Mouse (Mus musculus): Measurements from ENCODE around the gene Peli1.
"Not testable (repeated sequence)": the region's sequence is repeated elsewhere in the genome, so short reads cannot be mapped to it uniquely, and the experiment has no call there.

The Peli1 gene

DNA sequence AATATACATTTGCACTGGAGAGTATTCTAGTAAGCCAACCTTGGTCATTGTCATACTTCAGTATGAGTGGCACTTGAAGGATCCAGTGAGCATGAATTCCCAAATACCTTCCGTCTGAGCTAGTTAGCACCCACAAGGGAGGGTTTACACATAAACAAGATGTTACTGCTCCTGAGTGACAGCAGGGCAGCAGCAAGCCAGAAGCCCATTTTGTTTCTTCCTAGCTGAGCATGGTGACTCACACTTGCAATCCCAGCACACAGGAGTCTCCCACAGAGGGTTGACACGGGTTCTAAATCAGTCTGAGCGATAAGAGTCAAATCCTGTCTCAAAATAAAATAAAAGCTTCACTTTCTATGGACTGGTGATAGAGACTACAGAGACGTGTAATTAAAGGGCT lies 66.5 kb downstream of the Peli1 start:
- DNase-seq: no peak

- DNase-seq: no peak
These were observed 71.0 kb downstream of the Peli1 start for GRCm38 (mm10) chr11:21162093-21162492.

- DNase-seq: no peak
These were observed 72.1 kb downstream of the Peli1 start for GRCm38 (mm10) chr11:21163143-21163542.

GRCm38 (mm10) chr11:21163673-21164072 lies 72.6 kb downstream of the Peli1 start:
- peak; percentile 81 for DNase-seq

GRCm38 (mm10) chr11:21164312-21164993 lies 73.4 kb downstream of the Peli1 start:
- no peak for DNase-seq

DNA sequence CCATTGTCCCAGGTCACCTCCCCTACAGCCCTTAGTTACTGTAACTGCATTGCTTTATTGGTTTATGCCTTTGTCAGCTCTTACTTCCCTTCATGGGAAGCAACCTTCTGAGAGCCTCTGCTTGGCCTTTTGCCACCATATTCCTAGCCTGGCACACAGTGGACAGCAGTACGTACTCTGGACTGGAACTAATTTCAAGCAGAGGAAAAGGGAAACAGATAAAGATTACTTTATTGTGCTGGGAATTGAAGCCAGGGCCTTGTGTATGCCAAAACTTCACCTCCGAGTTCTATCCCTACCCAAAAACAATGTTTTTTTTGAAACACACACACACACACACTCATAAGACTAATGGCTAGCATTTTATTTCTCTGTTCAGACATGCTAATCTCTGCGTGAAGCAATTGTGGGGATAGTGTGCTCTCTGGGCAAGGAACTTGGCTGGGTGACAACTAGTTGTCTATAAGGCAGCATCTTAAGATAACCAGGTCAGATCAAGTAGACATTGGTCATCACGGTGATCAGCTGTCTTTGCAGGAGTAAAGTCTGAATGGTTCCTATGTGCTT lies 74.0 kb downstream of the Peli1 start:
- DNase-seq: no peak

- DNase-seq: no peak
These were observed 75.5 kb downstream of the Peli1 start for GRCm38 (mm10) chr11:21166495-21167096.

DNA sequence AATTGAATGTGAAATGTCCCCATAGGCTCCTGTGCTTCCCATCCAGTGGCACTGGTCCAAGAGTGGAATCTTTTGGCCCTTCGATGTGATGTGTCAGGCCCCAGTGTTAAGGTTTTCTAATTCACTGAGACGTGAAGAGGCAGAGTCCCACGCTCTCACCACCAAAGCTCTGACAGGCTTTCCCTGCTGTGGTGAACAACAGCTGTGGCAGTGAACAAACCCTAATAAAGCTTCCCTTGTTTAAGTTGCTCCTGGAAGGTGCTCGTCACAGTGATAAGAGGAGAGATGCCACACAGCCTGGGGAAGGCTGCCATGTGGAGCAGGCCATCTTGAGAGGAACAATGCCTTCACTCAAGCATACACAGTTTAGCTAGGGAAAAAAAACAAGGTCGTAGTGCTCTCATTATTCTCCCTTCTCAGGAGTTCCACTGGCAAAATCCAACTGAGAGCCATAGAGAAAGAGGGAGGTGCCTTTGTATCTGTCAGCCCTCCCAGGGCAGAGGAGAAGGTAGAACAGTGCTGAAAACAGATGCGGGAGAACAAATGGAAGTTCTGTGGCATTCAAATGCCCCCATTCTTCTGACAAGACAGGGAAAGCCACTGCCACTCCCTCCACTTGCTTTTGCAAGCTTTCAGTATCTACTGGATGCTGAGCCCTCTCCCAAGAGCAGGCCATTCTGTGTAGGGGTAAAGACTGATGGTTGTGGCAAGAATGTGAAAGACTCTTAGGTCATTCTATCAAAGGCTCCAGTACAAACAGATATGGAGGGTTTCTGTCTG lies 77.9 kb downstream of the Peli1 start:
- DNase-seq: no peak

DNA sequence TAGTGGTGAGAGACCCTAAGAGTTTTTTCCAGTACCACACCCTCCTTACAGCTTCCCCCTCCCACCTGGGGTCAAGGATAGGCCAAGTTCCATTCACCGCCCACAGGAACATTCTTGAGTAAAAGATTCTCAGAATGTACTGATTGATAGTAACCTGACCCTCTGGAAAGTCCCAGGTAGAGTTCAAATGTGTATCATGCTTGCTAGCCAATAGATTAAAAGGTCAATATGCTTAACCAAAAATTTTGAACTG lies 78.4 kb downstream of the Peli1 start:
- DNase-seq: not testable (repeated sequence)

GRCm38 (mm10) chr11:21172281-21172680 lies 81.2 kb downstream of the Peli1 start:
- no peak for DNase-seq

- DNase-seq: peak; percentile 66
These were observed 82.8 kb downstream of the Peli1 start for GRCm38 (mm10) chr11:21173926-21174325.

- DNase-seq: peak; percentile 78
These were observed 83.3 kb downstream of the Peli1 start for GRCm38 (mm10) chr11:21174396-21174795.

DNA sequence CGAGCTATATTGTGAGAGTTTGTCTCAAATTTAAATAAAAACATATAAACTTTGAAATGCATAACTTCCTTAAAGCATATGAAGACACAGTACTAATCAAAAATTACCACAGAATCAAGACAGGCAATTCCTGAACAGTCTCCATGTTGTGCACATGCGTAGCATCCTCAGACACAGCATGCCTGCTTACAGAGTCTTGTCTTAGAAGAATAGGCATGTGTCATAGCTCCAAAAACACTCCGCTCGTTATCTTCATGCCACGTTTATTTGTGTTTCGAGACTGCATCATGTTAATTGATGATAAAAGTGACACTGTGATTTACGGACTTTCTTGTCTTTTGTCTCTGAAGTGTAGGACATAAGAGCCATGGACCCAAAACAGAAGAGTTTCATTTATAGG lies 84.0 kb downstream of the Peli1 start:
- DNase-seq: no peak

DNA sequence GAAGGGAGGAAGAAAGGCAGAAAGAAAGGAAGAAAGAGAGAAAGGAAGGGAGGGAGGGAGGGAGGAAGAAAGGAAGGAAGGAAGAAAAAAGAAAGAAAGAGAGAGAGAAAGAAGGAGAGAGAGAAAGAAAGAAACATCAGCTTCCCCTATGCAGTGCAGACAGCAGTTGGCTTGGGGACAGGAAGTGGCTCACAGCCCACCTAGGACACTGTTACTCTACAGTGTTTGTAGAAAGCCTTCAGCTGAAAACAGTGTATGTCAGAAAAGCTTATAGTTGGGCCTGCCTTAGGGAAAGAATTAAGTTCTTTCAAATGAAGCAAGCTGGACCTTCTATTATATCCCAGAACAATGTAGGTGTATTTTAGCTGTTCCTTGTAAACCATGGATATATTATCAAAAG lies 85.4 kb downstream of the Peli1 start:
- no peak for DNase-seq

- DNase-seq: peak; percentile 78
These were observed 87.3 kb downstream of the Peli1 start for GRCm38 (mm10) chr11:21178343-21178742.

GRCm38 (mm10) chr11:21178998-21179645 lies 88.0 kb downstream of the Peli1 start:
- DNase-seq: no peak

DNA sequence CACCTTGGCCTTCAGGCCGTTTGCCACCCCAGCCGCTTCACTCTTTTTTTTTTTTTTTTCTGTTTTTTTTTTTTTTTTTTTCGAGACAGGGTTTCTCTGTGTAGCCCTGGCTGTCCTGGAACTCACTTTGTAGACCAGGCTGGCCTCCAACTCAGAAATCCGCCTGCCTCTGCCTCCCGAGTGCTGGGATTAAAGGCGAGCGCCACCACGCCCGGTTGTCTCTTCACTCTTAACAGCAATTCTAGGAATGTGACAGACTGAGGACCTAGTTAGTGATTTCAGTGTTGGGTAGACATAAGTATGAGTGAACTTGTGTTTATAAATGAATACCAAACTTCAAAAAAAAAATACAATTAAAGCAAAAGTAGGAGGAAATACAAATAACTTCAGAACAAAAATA lies 88.8 kb downstream of the Peli1 start:
- not testable (repeated sequence) for DNase-seq

- peak; percentile 61 for DNase-seq
These were observed 89.6 kb downstream of the Peli1 start for GRCm38 (mm10) chr11:21180650-21181049.

DNA sequence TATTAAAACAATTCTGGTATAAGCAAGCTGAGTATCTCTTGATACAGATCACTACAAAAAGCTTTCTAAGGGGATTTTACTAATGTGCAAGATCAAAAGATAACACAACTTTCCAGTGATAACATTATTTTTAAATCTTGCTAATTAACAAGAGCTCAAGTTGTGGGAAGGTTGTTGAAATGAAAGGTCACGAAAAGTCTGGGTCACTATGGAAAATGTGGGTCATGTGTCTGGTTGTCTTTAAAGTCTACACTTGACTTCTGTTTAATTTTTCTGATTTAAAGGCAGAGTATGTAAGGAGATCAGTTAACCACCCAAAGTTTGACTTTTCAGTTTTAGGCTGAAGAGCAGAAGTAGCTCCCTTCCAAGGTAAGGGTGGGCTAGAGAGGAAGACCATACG lies 90.5 kb downstream of the Peli1 start:
- DNase-seq: no peak

DNA sequence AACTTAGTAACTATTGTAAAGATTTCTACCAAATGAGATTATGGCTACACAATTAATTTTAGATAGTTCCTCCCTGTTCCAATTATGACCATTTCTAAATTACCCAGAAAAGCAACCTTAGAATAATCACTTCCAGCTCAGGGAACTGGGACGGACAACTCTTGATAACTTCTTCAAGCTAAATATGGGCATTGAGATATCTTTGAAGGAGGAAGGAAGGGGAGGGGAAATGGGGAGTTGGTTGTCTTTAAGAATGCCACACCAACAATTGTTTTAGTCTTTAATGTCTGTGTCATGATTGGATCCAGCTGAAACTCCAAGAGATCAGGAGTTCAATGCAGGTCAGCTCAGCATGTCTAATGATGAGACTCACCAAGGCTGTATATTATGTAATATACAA lies 91.6 kb downstream of the Peli1 start:
- DNase-seq: no peak

DNA sequence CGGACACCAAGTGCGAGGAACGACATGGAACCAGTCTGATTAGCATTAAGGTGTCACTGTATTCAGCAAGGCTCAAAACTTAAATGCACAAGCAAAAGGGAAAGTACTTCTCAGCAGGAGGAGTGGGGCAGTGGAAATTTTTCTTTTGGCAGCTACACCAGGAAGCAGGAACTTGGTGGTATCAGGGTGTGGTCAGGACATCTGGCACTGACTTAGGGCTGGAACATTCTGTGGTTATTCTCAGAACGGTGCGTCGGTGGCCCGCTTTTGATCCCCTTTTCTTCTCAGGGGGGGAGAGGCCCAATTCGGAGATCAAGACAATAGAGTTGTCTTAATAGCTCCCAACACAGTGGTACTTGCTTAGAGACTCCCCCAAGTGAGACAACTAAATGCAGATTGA lies 100.7 kb downstream of the Peli1 start:
- DNase-seq: not testable (repeated sequence)

- DNase-seq: no peak
These were observed 103.8 kb downstream of the Peli1 start for GRCm38 (mm10) chr11:21194851-21195250.
